Mouse (Mus musculus) olfactory bulb, adult 2 months (tissue): Measurements from ENCODE around the gene Acvrl1. TPM values are rescaled to one million over a fixed set of nuclear protein-coding genes. Genes with fewer than 3 reads are reported as not detected.
A peak's percentile ranks its signal among the peaks of the same experiment; 100 is the strongest.

Experiments
- H3K27ac ChIP-seq: fragments of 200-500 bp; 2 replicates; pipeline ENCODE4 v1.5.1; 2012; ENCODE audit warnings: low read depth, low read length; ENCODE audit not compliant: insufficient read depth
- H3K4me1 ChIP-seq: fragments of 200-500 bp; 2 replicates; pipeline ENCODE4 v1.6.1; 2012; ENCODE audit warnings: low read length; ENCODE audit not compliant: control insufficient read depth, insufficient read depth
- H3K4me3 ChIP-seq: fragments of 200-500 bp; 2 replicates; pipeline ENCODE4 v1.5.1; 2012; ENCODE audit warnings: mild to moderate bottlenecking, low read depth, low read length, moderate library complexity; ENCODE audit not compliant: insufficient read depth
- CTCF ChIP-seq: fragments of 200-500 bp; IDR thresholded peaks from 2 replicates; pipeline ENCODE4 v1.5.1; 2012; ENCODE audit warnings: low read depth, mild to moderate bottlenecking, low read length, moderate library complexity; ENCODE audit not compliant: insufficient read depth
- POLR2A ChIP-seq: fragments of 200-500 bp; IDR thresholded peaks from 2 replicates; pipeline ENCODE4 v1.6.1; 2012; ENCODE audit warnings: mild to moderate bottlenecking, low read depth, low read length, moderate library complexity; ENCODE audit not compliant: insufficient read depth
- WGBS: fragments of 180-500 bp; shearing (Covaris S2); methylation state at CpG from one replicate; pipeline ENCODE4 v1.1.7; 2018; 5-methylcytosine and 5-hydroxymethylcytosine counted together
- polyA plus RNA-seq: library from polyadenylated mRNA; stranded (reverse); fragments of >200 nt; gene quantifications from 2 replicates; pipeline ENCODE4 v1.2.4, GENCODE M21; 2012; ENCODE audit warnings: low replicate concordance; ENCODE audit not compliant: missing spikeins, insufficient read depth, insufficient read length

Gene Acvrl1
- polyA plus RNA-seq, 1 experiment, result not detected

GRCm38 (mm10) chr15:101191459-101192259 lies 63.3 kb downstream of the Acvrl1 start:
- Histone ChIP-seq H3K4me3 (no peak overlapping the region), H3K27ac (peak overlapping the region; percentile 13), H3K4me1 (peaks cover 38% of the 10 kb centered on the region)
- whole genome bisulfite sequencing, result 20% methylated on average over 13 of the region's 13 CpGs
- TF ChIP-seq POLR2A (no peak), CTCF (no peak)

GRCm38 (mm10) chr15:101192260-101192640 lies 63.9 kb downstream of the Acvrl1 start:
- no peak for TF ChIP-seq POLR2A
- no peak for TF ChIP-seq CTCF
- no peak overlapping the region for H3K4me3 ChIP-seq
- peaks cover 38% of the 10 kb centered on the region for H3K4me1 ChIP-seq
- 29% methylated on average over 7 of the region's 7 CpGs for WGBS
- 0 out of 2 replicates have a peak overlapping the region, but pooled peaks have one; percentile 39 for H3K27ac ChIP-seq

DNA sequence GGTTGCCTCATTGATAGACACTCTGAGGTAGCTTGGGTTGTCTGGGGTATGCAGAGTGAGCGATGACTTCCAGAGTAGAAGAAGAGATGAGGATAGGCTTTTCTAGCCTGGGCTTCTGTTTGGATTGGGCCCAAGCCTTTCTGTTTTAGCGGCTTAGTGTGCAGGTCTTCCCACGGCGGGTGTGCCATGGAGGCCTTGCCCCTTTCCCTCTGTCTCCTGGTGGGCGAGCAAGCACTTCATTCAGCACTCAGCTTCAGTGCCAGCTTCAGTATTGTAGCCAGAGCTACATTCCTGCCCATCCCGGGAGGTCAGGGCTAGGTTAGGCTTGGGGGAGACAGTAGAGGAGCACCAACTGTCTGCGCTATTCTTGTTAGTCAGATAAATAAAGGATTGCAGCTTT lies 64.3 kb downstream of the Acvrl1 start:
- no peak overlapping the region for H3K4me3 ChIP-seq
- H3K27ac ChIP-seq, result 0 out of 2 replicates have a peak overlapping the region, but pooled peaks have one; percentile 39
- WGBS, result 81% methylated on average over 7 of the region's 7 CpGs
- TF ChIP-seq POLR2A, result no peak
- TF ChIP-seq CTCF, result no peak
- peaks cover 40% of the 10 kb centered on the region for H3K4me1 ChIP-seq

DNA sequence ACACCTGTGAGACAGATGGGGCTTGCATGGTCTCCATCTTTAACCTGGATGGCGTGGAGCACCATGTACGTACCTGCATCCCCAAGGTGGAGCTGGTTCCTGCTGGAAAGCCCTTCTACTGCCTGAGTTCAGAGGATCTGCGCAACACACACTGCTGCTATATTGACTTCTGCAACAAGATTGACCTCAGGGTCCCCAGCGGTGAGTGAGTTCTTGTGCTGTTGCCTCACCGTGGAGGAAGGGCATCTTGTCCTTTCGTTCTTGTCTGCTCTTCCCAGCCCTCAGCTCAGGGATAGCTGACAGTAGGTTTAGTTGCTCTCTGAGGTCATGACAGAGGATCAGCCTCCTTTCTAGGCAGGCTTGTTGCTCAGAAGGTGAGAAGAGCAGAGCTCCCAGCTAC lies 65.6 kb downstream of the Acvrl1 start:
- WGBS, result 96% methylated on average over 6 of the region's 6 CpGs
- no peak overlapping the region for H3K27ac ChIP-seq
- TF ChIP-seq CTCF, result no peak
- no peak for TF ChIP-seq POLR2A

More for the DNA sequence above, 65.6 kb downstream of the Acvrl1 start:
- Histone ChIP-seq H3K4me1 (peaks cover 43% of the 10 kb centered on the region), H3K4me3 (no peak overlapping the region)

Other genes starting within 250 kb of the Acvrl1 start
- gene Gm47841, start 81.1 kb upstream of the Acvrl1 start, polyA plus RNA-seq, result not detected in 2 replicates
- not detected in 2 replicates for gene Fignl2, start 50.0 kb upstream of the Acvrl1 start, polyA plus RNA-seq
- gene Ankrd33, start 12.8 kb upstream of the Acvrl1 start, polyA plus RNA-seq, result not detected in 2 replicates
- gene Acvr1b, start 45.5 kb downstream of the Acvrl1 start, polyA plus RNA-seq, result not detected in 2 replicates
- not detected in 2 replicates for gene Grasp, start 95.7 kb downstream of the Acvrl1 start, polyA plus RNA-seq
- gene Nr4a1, start 125.7 kb downstream of the Acvrl1 start, polyA plus RNA-seq, result not detected in 2 replicates
- gene Atg101, start 155.8 kb downstream of the Acvrl1 start, polyA plus RNA-seq, result not detected in 2 replicates
- not detected in 2 replicates for gene 6030408B16Rik, start 164.7 kb downstream of the Acvrl1 start, polyA plus RNA-seq
- gene Krt80, start 241.6 kb downstream of the Acvrl1 start, polyA plus RNA-seq, result not detected in 2 replicates